Mouse (Mus musculus) v-Abl transformed pro-B cells (cell line): Measurements from ENCODE around the gene Chat.

ENCODE experiments used
- in situ Hi-C, 2 experiments: fragments of 400-800 bp; cut with MboI; formaldehyde crosslinking; loops; one replicate each; pipeline ENCODE4 v1.15.1; 2025; ENCODE audit not compliant: unreplicated experiment in 2 of 2

The Chat gene

GRCm38 (mm10) chr14:32465889-32466288 is at the start of gene Chat:
Gene Chat, minus strand, starts transcription at chr14:32465989.
- in situ Hi-C loops, result no loop called here

GRCm38 (mm10) chr14:32513336-32514032 is 47.7 kb upstream of the Chat start, which contains the start of gene Ercc6:
Gene Ercc6, plus strand, starts transcription at chr14:32513521.
- in situ Hi-C loops, result no loop called here

- in situ Hi-C loops, result no loop called here
These were observed 47.1 kb upstream of the Chat start for GRCm38 (mm10) chr14:32512912-32513311.

GRCm38 (mm10) chr14:32509443-32509961 is 43.7 kb upstream of the Chat start:
- in situ Hi-C loops, result no loop called here

GRCm38 (mm10) chr14:32508105-32508835 is 42.5 kb upstream of the Chat start:
- in situ Hi-C loops, result no loop called here

- in situ Hi-C loops, result no loop called here
These were observed 41.4 kb upstream of the Chat start for GRCm38 (mm10) chr14:32507216-32507615.

- in situ Hi-C loops, result no loop called here
These were observed 40.5 kb upstream of the Chat start for GRCm38 (mm10) chr14:32506329-32506728.

GRCm38 (mm10) chr14:32503897-32504296 is 38.1 kb upstream of the Chat start:
- in situ Hi-C loops, result no loop called here

GRCm38 (mm10) chr14:32502764-32503688 is 37.2 kb upstream of the Chat start:
- in situ Hi-C loops, result no loop called here

- in situ Hi-C loops, result no loop called here
These were observed 35.5 kb upstream of the Chat start for GRCm38 (mm10) chr14:32501303-32501702.

- in situ Hi-C loops, result loop anchor here (25.0 kb wide), 4 partner anchors 384 to 859 kb away; partner anchors contain the start of genes Btd (in 1 of the 2), Gm49387 (in 1 of the 2) and Hacl1 (in 1 of the 2)
These were observed 30.5 kb upstream of the Chat start for GRCm38 (mm10) chr14:32496115-32496850.

GRCm38 (mm10) chr14:32492521-32492920 is 26.7 kb upstream of the Chat start:
- in situ Hi-C loops, result loop anchor here (25.0 kb wide), 4 partner anchors 380 to 855 kb away; partner anchors contain the start of genes Btd (in 1 of the 2), Gm49387 (in 1 of the 2) and Hacl1 (in 1 of the 2)

- in situ Hi-C loops, result loop anchor here (5.0 to 25.0 kb wide), 5 partner anchors 255 to 845 kb away; partner anchors contain the start of genes Btd (in 1 of the 2), Gm49387 (in 1 of the 2) and Hacl1 (in 1 of the 2)
These were observed 16.3 kb upstream of the Chat start for GRCm38 (mm10) chr14:32482061-32482460.

- in situ Hi-C loops, result loop anchor here (10.0 to 25.0 kb wide), 7 partner anchors 365 to 840 kb away; partner anchors contain the start of genes Btd (in 1 of the 2), Gm49387 (in 1 of the 2) and Hacl1 (in 1 of the 2)
These were observed 11.8 kb upstream of the Chat start for GRCm38 (mm10) chr14:32477581-32477980.

- in situ Hi-C loops, result loop anchor here (10.0 to 25.0 kb wide), 7 partner anchors 364 to 839 kb away; partner anchors contain the start of genes Btd (in 1 of the 2), Gm49387 (in 1 of the 2) and Hacl1 (in 1 of the 2)
These were observed 10.8 kb upstream of the Chat start for GRCm38 (mm10) chr14:32476559-32476958.

GRCm38 (mm10) chr14:32472996-32473395 is 7.2 kb upstream of the Chat start:
- in situ Hi-C loops, result loop anchor here (5.0 to 10.0 kb wide), 4 partner anchors 231 to 678 kb away; no protein-coding TSS in a partner anchor

- in situ Hi-C loops, result no loop called here
These were observed 1.8 kb upstream of the Chat start for GRCm38 (mm10) chr14:32467606-32468005.

- in situ Hi-C loops, result no loop called here
These were observed 301 bp downstream of the Chat start for GRCm38 (mm10) chr14:32465506-32465870.
